Mouse (Mus musculus) heart, embryonic 16.5 days (tissue): ENCODE results near the gene Dcaf12l2. TPM values are rescaled to one million over a fixed set of nuclear protein-coding genes. Genes with fewer than 3 reads are reported as not detected.

Experiments used
- ATAC-seq: fragments of 200-750 bp; cut with Nextera tagmentation; replicated peaks from 2 replicates; pipeline ENCODE4 v1.8.0; 2017; ENCODE audit warnings: moderate number of reproducible peaks; ENCODE audit not compliant: insufficient read depth, low FRiP score; ENCODE audit errors: extremely low read depth
- H3K27ac ChIP-seq: fragments of 300-500 bp; sonication (generic); 2 replicates; pipeline ENCODE4 v1.5.1; 2014; ENCODE audit warnings: mild to moderate bottlenecking, low read length, control low read depth, moderate library complexity
- H3K27me3 ChIP-seq: fragments of 300-500 bp; sonication (generic); 2 replicates; pipeline ENCODE4 v1.6.1; 2014; ENCODE audit warnings: low read length, mixed read lengths; ENCODE audit not compliant: control insufficient read depth, insufficient read depth
- H3K36me3 ChIP-seq: fragments of 300-500 bp; sonication (generic); 2 replicates; pipeline ENCODE4 v1.6.1; 2014; ENCODE audit not compliant: control insufficient read depth, insufficient read depth
- H3K4me1 ChIP-seq: fragments of 300-500 bp; sonication (generic); 2 replicates; pipeline ENCODE4 v1.6.1; 2014; ENCODE audit warnings: low read length, mixed read lengths; ENCODE audit not compliant: control insufficient read depth, insufficient read depth
- H3K4me2 ChIP-seq: fragments of 300-500 bp; sonication (generic); 2 replicates; pipeline ENCODE4 v1.6.1; 2014; ENCODE audit warnings: low read depth, mild to moderate bottlenecking, control low read depth, low read length
- H3K4me3 ChIP-seq: fragments of 300-500 bp; sonication (generic); 2 replicates; pipeline ENCODE4 v1.5.1; 2014; ENCODE audit warnings: mild to moderate bottlenecking, control low read depth, low read length
- H3K9ac ChIP-seq: fragments of 300-500 bp; sonication (generic); 2 replicates; pipeline ENCODE4 v1.6.1; 2014; ENCODE audit warnings: low read length, control low read depth
- H3K9me3 ChIP-seq: fragments of 300-500 bp; sonication (generic); replicated peaks from 2 replicates; pipeline ENCODE4 v1.6.1; 2016; ENCODE audit warnings: low read length; ENCODE audit not compliant: control insufficient read depth
- WGBS: fragments of 180-500 bp; shearing (Covaris S2); extraction: QIAGEN DNeasy Blood & Tissue Kit; methylation state at CpG from one replicate; pipeline ENCODE4 v1.1.7; 2014; 5-methylcytosine and 5-hydroxymethylcytosine counted together
- polyA plus RNA-seq: library from polyadenylated mRNA; unstranded; fragments of >200 nt; fragmentation: Nextera tagmentation; extraction: Ambion mirVana; gene quantifications from 2 replicates; pipeline ENCODE4 v1.2.1, GENCODE M21; 2015

Gene Dcaf12l2
- 0.56 and 0.77 TPM in 2 replicates for polyA plus RNA-seq

GRCm38 (mm10) chrX:44367646-44368521 lies at the start of gene Dcaf12l2:
Gene Dcaf12l2 (minus strand): TSS chrX:44368342.
- 12% methylated on average over 55 of the region's 57 CpGs for WGBS
- no peak within 1 kb of the TSS for H3K27ac ChIP-seq
- peak within 1 kb of the TSS; percentile 65 for H3K9ac ChIP-seq

GRCm38 (mm10) chrX:44367280-44367645 lies 879 bp downstream of the Dcaf12l2 start:
- 61% methylated on average over 14 of the region's 14 CpGs for WGBS
- no peaks in the 10 kb centered on the region for H3K27me3 ChIP-seq
- H3K9ac ChIP-seq, result peak overlapping the region; percentile 65
- no peak overlapping the region for H3K27ac ChIP-seq
- peak overlapping the region; percentile 82 for H3K4me2 ChIP-seq
- peak overlapping the region; percentile 58 for H3K4me3 ChIP-seq
- H3K4me1 ChIP-seq, result no peaks in the 10 kb centered on the region
- no peaks in the 10 kb centered on the region for H3K36me3 ChIP-seq
- 0 out of 2 replicates have a peak, but pooled peaks have one; percentile 6 for ATAC-seq
- no peaks in the 10 kb centered on the region for H3K9me3 ChIP-seq

More at GRCm38 (mm10) chrX:44367646-44368521, at the start of gene Dcaf12l2:
- Histone ChIP-seq H3K4me1 (no peaks in the 10 kb centered on the region), H3K36me3 (no peaks in the 10 kb centered on the region), H3K27me3 (no peaks in the 10 kb centered on the region), H3K9me3 (no peaks in the 10 kb centered on the region), H3K4me3 (peak within 1 kb of the TSS; percentile 58), H3K4me2 (peak within 1 kb of the TSS; percentile 82)
- ATAC-seq, result peak; percentile 81
